Mouse (Mus musculus): ENCODE data around the gene Ap5s1. TPM values are rescaled to one million over a fixed set of nuclear protein-coding genes. Genes with fewer than 3 reads are reported as not detected.
"Not testable (repeated sequence)": the region's sequence is repeated elsewhere in the genome, so short reads cannot be mapped to it uniquely, and the experiment has no call there.

The Ap5s1 gene
- total RNA-seq, 2 experiments from 2014 or later, result 21.0 to 22.4 TPM

- no peak for DNase-seq (ENCODE audit: low spot score in 2 of 2)
Observed at GRCm38 (mm10) chr2:131215941-131216858, 9.3 kb downstream of the Ap5s1 start.

GRCm38 (mm10) chr2:131220030-131220429, 13.2 kb downstream of the Ap5s1 start:
- no peak for DNase-seq (ENCODE audit: low spot score in 2 of 2)

GRCm38 (mm10) chr2:131221853-131222515, 15.1 kb downstream of the Ap5s1 start:
- DNase-seq (ENCODE audit: low spot score in 2 of 2), result no peak

- DNase-seq (ENCODE audit: low spot score in 2 of 2), result no peak
Observed at GRCm38 (mm10) chr2:131222562-131222961, 15.7 kb downstream of the Ap5s1 start.

GRCm38 (mm10) chr2:131223569-131223968, 16.7 kb downstream of the Ap5s1 start:
- no peak for DNase-seq (ENCODE audit: low spot score in 2 of 2)

- DNase-seq (ENCODE audit: low spot score in 2 of 2), result no peak
Observed at GRCm38 (mm10) chr2:131225178-131225577, 18.3 kb downstream of the Ap5s1 start.

GRCm38 (mm10) chr2:131226669-131227068, 19.8 kb downstream of the Ap5s1 start:
- DNase-seq (ENCODE audit: low spot score in 2 of 2), result not testable (repeated sequence)

GRCm38 (mm10) chr2:131227243-131227642, 20.4 kb downstream of the Ap5s1 start:
- no peak for DNase-seq (ENCODE audit: low spot score in 2 of 2)

- DNase-seq (ENCODE audit: low spot score in 2 of 2), result no peak
Observed at GRCm38 (mm10) chr2:131232558-131232957, 25.7 kb downstream of the Ap5s1 start.

- DNase-seq (ENCODE audit: low spot score in 2 of 2), result peak; percentile 90 to 93
Observed at GRCm38 (mm10) chr2:131233307-131234126, 26.6 kb downstream of the Ap5s1 start, which contains the start of gene Mavs. Gene Mavs, plus strand, starts transcription at chr2:131234063.

GRCm38 (mm10) chr2:131234127-131234650, 27.3 kb downstream of the Ap5s1 start:
- DNase-seq (ENCODE audit: low spot score in 2 of 2), result no peak

GRCm38 (mm10) chr2:131234970-131235635, 28.2 kb downstream of the Ap5s1 start:
- no peak for DNase-seq (ENCODE audit: low spot score in 2 of 2)

- DNase-seq (ENCODE audit: low spot score in 2 of 2), result no peak
Observed at GRCm38 (mm10) chr2:131242180-131242579, 35.3 kb downstream of the Ap5s1 start.

- DNase-seq (ENCODE audit: low spot score in 2 of 2), result no peak
Observed at GRCm38 (mm10) chr2:131242929-131243328, 36.1 kb downstream of the Ap5s1 start.

GRCm38 (mm10) chr2:131253681-131254328, 46.9 kb downstream of the Ap5s1 start:
- peak; percentile 38 to 51 for DNase-seq (ENCODE audit: low spot score in 2 of 2)

- DNase-seq (ENCODE audit: low spot score in 2 of 2), result no peak
Observed at GRCm38 (mm10) chr2:131254329-131254713, 47.4 kb downstream of the Ap5s1 start.

GRCm38 (mm10) chr2:131255738-131256137, 48.9 kb downstream of the Ap5s1 start:
- no peak for DNase-seq (ENCODE audit: low spot score in 2 of 2)

- DNase-seq (ENCODE audit: low spot score in 2 of 2), result no peak
Observed at GRCm38 (mm10) chr2:131258693-131259092, 51.8 kb downstream of the Ap5s1 start.

- no peak for DNase-seq (ENCODE audit: low spot score in 2 of 2)
Observed at GRCm38 (mm10) chr2:131260544-131261307, 53.8 kb downstream of the Ap5s1 start.

Measured in layer of hippocampus, postnatal 10 days (tissue).